Mouse (Mus musculus): ENCODE measurements around the gene Plcxd1.
A peak's percentile ranks its signal among the peaks of the same experiment; 100 is the strongest.
"Not testable (repeated sequence)": the region's sequence is repeated elsewhere in the genome, so short reads cannot be mapped to it uniquely, and the experiment has no call there.

Plcxd1 gene

DNA sequence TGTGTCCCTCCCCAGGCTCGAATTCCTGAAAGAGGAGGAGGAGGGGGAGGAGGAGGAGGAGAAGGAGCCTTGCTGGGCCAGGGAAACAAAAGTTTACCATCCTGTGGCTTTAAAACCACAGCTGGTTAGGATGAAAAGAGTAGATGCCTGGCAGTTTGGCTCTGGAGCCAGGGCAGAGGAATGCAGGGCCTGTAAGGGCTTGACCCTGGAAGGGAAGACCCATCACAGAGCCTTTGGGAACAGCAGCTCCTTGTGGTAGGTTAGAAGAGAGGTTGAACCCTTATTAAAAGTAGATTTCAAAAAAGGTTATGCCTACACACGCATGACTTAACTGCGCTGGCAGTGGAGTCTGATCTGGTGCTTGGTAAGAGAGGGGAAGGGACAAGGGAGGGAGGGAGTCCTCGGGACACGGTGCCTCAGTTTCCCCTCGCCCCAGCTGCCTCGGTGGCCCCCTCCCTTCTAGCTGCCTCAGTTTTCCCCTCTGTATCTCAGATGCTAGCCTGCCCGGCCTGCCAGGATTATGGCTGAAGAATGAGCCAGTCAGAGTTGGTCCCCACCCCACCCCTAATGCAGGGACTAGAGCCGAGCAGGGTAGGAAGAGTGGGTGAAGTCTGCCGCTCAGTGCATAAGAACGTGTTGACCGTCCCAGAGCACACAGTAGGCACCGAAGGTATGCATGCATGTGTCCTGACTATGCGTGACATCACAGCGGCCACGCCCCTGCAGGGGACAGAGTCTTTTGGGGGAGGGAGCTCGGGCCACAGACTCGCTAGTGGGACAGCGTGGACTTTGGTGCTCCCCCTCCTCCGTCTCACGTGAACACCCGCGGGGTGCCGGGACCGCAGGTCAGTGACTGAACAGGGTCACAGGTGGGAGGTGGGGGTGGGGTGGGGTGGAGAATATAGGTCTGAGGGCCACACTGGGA lies at the start of gene Plcxd1:
Gene Plcxd1 (plus strand): TSS at position 314 of the 925 bp plus-strand sequence.
- DNase-seq (ENCODE audit: low spot score): no peak

DNA sequence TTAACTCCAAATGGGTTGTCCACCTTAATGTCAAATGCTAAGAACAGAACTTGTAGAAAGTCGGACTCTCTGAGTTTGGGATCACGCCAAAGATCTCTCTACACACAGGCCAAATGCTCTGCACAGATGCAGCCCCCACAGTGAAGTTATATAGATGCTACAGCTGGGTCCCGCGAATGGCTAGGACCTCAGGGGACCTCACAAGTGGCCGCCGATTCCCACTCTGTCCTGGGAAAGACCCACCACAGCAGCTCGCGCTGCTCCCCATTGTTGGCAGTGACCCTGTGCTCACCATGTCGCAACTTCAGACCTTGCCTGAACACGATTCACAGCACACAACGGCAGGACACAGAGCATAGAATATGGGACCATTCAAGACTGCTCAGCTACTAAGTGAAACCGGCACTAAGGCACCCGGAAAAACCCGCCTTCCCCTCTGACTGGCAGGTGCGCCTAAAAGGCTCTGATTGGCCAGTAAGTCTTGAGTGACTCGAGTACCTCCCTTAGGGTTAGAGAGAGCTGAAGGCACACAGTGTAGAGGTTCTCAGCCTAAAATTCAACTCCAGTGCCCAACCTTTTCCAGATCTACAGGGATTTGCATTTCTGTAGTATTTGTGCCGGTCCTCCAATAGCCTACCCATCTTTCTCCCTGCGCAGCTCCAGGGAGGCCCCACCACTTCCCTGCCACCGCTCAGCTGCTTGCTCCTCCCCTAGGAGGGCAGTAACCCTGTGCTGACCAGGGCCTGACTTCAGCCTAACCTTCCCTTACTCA lies 41.9 kb upstream of the Plcxd1 start:
- DNase-seq (ENCODE audit: low spot score): peak; percentile 91

DNA sequence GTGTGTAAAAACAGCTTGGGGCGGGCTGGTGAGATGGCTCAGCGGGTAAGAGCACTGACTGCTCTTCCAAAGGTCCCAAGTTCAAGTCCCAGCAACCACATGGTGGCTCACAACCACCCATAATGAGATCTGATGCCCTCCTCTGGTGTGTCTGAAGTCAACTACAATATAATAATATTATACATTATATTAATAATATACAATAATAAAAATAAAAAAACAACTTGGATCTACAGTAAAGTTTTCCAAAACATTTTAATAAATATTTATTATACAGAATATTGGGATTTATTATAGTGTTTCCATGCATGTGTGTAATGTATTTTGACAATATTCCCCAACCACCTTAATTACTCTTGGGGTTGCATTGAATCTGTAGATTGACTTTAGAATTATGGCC lies 27.4 kb upstream of the Plcxd1 start, which contains the start of gene Gm17655:
Gene Gm17655 (minus strand): TSS at position 101 of the 400 bp plus-strand sequence.
- not testable (repeated sequence) for DNase-seq (ENCODE audit: low spot score)

DNA sequence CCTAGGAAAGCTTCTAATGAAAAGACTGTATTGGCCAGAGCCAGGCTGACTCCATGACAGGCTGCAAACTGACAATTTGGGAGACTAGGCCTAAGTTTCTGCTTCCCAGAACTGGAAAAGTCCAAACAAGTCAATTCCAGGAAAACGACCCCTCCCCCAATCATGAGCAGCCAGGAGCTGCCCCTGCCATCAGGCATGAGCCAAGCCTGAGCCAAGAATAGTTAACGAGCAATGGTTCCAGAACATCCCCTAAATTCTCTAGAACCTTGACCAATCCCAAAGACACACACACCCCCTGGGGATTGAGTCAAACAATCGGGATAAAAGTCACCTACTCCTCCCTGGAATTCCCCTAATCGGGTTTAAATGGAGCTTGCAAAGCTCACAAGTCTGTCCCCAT lies 16.8 kb upstream of the Plcxd1 start:
- DNase-seq (ENCODE audit: low spot score): no peak

DNA sequence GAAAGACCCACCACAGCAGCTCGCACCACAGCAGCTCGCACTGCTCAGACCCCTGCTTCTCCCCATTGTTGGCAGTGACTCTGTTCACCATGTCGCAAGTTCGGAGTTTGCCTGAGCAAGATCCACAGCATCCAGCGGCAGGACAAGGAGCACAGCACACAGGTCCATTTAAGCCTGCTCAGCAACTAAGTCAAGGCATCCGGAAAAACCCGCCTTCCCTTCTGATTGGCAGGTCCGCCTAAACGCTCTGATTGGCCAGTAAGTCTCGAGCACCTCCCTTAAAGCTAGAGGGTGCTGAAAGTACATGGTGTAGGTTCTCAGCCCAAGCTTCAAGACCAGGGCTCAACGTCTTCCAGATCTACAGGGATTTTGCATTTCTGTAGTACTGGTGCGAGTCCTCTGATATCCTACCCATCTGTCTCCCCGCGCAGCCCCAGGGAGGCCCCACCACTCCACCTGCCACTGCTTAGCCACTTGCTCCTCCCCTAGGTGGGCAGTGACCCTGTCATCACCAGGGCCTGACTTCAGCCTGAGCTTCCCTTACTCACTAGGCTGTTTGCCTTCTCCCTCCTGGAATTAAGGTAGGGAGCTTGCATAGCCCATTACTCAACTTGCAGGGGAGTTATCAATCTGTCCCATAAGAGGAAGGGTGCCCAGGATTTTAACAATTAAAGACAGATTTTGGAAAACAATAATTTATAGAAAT lies 13.5 kb upstream of the Plcxd1 start:
- no peak for DNase-seq (ENCODE audit: low spot score)

DNA sequence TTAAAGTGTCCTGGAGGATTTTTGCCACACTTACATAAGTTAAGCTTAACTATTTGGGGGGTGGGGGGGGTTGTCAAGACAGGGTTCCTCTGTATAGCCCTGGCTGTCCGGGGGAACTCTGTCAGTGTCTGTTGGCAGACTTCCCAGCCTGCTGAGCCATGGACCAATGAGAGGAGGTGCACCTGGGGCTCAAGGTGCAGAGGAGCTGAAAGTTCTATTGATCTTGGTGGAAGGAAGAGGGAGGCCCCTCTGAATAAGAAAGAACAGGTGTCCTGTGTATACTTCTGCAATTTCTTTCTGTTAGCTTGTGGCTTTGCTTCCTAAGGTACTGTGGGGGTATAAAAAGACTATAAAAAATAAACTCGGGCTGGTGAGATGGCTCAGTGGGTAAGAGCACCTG lies 8.2 kb upstream of the Plcxd1 start:
- no peak for DNase-seq (ENCODE audit: low spot score)

DNA sequence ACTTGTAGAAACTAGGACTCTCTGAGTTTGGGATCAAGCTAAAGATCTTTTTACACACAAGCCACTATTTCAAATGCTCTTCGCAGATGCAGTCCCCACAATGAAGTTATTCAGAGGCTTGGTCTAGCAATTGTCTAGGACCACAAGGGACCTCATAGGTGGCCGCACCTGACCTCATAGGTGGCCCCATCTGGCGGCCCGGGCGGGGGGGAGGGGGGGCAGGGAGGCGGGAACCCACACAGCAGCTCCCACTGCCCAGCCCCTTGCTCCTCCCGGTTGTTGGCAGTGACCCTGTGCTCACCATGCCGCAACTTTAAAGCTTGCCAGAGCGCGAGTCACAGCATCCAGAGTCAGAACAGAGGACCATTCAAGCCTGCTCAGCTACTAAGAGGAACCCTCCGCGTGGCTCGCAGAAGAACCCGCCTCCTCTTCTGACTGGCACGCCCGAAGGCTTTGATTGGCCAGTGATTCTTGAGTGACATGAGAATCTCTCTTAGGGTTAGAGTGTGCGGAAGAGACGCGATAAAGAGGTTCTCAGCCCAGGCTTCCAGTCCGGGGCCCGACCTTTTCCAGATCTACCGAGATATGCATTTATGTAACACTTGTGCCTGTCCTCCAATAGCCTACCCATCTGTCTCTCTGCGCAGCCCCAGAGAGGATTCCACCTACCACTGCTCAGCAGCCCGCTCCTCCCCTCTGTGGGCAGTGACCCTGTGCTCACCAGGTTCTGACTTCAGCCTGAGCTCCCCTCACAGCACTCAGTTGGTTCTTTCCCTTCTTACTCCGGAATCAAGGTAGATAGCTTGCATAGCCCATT lies 5.5 kb upstream of the Plcxd1 start, which contains the start of gene Gm35315:
Gene Gm35315 (minus strand): TSS at position 391 of the 817 bp plus-strand sequence.
- DNase-seq (ENCODE audit: low spot score): peak; percentile 94

DNA sequence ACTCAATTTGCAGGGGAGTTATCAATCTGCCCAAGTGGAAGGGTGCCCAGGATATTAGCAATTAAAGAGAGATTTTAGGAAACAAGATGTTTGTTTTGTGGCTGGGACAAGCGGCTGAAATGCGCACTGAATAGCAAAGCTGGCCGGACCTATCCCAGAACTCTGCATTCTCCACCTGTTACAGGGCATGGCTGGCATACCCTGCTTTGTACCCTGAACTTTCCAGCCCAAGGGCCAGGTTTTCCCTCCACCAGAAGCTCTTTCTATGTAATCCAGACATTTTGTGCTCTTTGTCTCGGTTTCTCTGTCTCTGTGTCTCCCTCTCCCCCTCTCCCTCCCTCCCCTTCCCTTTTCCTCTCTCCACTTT lies 4.9 kb upstream of the Plcxd1 start:
- DNase-seq (ENCODE audit: low spot score): no peak

DNA sequence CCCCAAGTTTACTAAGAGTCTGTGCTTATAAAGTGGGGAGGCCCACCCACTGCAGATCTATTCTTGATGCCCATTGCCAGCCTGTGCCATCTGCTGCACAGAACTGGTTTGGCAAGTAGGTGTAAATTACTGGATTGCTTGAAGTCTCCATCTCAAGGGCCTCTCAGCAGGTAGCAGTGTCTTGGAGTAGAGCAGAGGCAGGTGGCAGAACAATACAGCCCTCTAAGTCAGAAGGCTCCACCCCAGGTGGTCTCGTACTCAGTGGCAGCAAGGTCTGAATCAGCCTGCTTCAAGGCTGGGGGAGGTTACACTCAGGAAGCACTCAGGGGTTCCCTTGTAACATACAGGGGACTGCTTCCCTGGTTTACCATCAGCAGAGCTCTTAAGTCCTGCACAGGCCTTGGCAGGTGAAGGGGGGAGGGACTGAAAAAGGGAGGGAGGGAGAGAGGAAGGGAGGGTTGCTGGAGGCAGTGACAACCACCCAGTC lies 735 bp upstream of the Plcxd1 start:
- no peak for DNase-seq (ENCODE audit: low spot score)

DNA sequence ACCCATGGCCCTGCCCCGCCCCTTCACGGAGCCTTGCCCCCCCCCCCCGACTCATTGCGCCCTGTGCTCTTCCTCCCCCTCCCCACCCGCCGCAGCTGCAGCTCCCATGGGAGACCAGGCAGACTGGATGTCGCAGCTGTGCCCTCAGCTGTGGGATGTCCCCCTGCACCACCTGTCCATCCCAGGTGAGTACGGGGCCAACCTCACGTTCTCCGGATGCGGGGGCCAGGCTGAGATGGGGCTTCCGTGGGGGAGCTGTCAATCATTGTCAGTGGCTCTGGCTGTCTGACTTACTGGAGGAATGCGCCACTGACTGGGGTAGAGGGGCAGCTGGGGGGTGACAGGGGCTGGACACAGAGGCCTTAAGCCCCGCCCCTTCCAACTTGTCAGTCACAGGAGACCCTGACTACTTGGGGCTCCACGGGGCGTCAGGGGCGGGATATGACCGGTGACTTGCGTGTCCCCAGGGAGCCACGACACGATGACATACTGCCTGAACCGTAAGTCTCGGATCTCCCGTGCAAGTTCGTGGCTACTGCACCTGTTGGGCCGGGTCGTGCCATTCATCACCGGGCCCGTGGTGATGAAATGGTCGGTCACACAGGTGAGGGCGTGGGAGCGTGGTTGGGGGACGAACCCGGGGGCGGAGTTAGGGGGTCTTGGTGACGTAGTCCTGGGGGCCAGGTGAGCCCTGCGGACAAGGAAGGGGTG lies 1.3 kb downstream of the Plcxd1 start:
- DNase-seq (ENCODE audit: low spot score): no peak

DNA sequence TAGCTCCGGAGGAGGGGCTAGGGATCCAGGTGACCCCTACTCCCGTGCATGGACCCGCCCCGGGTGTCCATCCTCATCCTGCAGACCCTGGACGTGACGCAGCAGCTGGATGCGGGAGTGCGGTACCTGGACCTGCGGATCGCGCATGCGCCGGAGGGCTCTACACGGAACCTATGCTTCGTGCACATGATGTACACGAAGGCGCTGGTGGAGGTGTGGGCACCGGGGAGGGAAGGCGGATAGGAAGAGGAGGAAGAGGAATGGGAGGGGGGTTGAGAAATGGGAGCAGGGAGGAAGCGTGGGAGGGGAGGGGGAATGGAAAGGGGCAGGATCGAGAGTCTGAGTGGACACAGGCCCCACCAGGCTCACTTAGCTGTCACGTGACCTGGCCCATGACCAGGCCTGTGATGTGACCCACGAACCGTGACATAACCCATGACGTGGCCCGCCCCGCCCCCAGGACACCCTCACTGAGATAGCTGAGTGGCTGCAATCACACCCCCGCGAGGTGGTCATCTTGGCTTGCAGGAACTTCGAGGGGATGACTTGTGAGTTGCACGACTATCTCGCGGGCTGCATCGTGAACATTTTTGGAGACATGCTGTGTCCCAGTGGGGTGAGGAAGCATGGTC lies 2.1 kb downstream of the Plcxd1 start:
- DNase-seq (ENCODE audit: low spot score): no peak

DNA sequence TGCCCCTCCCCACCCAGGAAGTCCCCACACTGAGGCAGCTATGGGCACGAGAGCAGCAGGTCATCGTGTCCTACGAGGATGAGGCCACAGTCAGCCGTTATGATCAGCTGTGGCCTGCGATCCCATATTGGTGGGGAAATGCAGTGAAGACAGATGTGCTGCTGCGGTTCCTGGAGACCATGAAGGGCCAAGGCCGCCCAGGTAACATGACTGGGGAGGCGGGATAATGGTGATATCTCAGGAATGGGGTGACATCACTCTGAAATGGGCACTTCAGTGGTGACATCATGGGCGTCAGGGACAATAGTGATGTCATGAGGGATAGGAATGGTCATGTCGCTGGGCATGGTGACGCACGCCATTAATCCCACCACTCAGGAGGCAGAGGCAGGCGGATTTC lies 2.7 kb downstream of the Plcxd1 start:
- no peak for DNase-seq (ENCODE audit: low spot score)

DNA sequence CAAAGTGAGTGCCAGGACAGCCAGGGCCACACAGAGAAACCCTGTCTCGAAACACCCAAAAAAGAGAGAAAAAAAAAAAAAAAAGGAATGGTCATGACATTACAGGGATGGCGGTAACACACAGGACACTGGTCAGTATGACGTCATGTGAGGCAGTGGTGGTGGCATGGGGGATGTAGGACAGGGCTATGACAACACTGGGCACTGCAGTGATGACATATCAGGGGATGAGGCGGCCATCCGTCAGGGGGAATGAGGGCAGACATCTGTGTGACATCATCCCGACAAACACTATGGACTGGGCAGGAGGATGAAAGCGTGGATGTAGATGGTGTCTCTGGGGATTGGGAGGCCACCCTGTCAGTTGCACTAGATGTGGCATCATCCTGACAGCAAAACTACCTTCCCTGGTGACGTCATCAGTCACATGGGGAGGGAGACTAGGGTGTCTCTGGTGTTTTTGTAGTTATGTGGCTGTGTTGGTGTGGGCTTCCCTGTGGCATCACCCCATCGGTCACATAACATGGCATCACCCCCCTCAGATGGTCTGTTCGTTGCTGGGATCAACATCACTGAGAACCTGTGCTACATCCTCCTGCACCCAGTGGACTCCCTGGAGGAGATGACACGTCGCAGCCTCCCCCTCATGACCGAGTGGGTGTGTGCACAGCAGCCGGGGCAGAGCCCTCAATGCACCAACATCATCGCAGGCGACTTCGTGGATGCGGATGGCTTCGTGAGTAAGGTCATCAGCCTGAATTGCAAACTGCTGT lies 3.3 kb downstream of the Plcxd1 start:
- no peak for DNase-seq (ENCODE audit: low spot score)

DNA sequence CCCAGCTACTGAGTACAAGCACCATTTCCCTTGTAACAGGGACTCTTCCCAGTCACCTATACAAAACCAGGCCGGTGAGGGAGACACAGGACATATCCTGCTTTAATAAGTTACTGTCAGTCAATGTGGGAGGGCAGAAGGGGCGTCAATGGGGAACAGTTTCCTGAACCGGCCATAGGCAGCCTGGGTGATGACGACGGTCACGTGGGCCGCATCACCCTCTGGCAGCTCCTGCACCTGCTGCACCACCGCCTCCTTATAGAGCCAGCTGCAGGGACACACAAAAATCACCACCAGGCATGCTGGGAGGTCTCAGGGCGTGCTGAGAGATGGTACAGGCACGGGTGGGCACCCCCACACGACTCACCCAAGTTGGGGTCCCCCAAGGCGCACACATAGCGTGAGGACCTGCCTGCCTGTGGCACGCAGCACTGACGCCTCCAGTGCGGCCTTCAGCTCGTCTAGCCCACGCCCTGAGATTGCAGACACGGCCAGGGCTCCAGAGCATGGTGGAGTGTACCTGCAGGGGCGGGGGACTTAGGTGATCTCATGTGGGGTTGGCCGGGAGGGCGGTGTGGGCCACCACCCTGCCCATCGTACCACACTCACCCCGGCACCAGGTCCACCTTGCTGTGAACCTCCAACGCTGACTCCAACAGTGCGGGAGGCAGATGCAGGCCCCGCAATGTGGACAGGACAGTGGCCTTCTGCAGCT lies 4.3 kb downstream of the Plcxd1 start:
- DNase-seq (ENCODE audit: low spot score): no peak

DNA sequence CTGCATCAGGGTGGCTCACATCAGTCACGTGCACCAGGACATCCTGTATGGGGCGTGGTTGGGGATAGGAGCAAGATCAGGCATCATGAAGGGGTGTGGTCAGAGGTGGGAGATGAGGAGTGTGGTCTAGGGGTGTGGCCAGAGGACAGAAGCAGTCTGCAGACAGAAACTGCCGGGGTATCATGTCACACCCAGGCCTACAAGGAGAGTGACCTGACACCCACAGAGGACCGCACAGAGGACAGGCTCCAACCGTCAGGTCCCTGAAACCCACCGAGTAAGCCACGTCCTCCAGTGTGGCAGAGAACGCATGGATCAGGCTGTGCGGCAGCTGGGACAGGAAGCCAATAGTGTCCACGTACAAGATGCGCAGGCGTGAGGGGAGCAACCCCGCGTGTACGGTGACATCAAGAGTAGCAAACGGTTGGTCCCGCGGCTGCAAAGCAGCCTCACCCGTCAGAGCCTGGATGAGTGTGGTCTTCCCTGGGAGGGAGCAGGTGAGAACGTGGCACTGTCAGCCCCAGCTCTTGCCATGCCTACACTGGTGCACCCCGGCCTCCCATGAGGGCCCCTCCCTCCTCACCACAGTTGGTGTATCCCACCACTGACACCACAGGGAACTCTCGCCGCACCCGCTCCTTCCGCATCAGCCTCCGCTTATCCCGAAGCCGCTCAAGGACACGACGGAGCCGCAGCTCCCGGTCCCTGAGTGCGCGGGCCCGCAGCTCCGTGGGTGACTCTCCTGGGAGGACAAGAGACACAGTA lies 5.0 kb downstream of the Plcxd1 start:
- no peak for DNase-seq (ENCODE audit: low spot score)

DNA sequence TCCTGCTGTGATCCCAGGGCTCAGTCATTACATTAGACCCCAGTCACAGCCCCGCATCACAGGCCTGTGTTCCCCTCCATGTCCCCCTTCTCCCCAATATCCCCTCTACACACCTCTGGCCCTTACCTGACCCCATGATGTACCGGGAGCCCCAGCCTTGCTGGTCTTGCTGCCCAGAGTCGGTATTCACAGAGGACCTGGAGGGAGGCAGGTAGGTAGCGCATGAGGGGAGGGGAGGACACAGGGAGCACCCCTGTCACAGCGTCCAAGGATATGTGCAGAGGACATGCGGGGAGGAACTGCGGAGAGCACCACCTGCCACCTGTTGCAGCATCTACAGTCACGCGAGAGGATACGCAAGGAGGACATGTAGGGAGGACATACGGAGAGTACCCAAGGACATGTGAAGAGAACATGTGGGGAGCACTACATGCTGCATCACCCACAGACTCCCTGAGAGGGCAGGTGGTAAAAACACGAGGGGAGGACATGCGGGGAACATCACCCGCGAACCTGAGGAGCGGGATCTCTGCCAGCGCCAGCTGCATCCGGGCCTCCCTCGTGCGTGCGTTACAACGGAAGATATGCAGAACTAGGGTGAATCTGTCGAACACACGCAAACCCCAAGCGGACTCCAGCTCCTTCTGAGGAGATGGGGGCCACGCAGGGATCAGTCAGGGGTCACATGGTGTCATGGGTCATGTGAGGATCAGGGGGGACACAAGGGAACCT lies 6.5 kb downstream of the Plcxd1 start:
- no peak for DNase-seq (ENCODE audit: low spot score)

DNA sequence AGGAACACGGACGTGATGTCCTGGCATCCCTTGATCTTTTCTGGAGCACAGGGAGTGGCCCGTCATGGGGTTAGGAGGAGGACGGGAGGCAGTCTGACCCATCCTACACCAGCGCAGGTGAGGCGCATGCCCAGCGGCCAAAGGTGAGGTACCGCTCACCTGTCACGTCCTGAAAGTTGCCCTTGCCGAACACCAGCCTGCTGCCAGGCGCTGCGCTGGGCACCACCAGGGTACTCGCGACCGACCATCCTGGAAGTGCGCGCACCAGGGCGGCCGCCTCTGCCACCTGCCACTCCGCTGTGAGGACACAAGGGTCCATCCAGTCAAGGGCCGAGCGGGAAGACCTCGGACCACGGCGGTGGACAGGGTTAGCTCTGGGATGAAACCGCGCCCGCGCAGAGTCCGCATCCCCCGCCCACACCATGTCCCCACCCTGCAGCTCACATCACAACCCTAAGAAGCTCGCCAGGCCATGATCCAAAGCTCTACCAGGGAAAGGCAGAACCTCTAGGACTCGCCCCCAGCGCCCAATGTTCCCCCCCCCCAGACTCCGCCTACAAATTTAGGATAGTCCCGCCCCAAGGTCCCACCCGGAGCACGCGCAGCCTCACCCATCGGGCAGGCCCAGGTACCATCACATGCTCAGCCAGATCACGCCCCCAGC lies 7.3 kb downstream of the Plcxd1 start:
- no peak for DNase-seq (ENCODE audit: low spot score)

All from lung, postnatal 25 days (tissue).